Mouse (Mus musculus) heart, postnatal 0 days (tissue): Measurements from ENCODE around the gene Etv4.

Experiments
- CTCF ChIP-seq: IDR thresholded peaks from 2 replicates; pipeline ENCODE4 v1.5.1; 2016; ENCODE audit warnings: antibody characterized with exemption, control low read depth, low read depth
- EP300 ChIP-seq: IDR thresholded peaks from 2 replicates; pipeline ENCODE4 v1.6.1; 2016; ENCODE audit warnings: antibody characterized with exemption, low read depth

GRCm38 (mm10) chr11:101785852-101786205, 658 bp upstream of the Etv4 start:
- TF ChIP-seq CTCF, result no peak
- TF ChIP-seq EP300, result no peak
